Mouse (Mus musculus) thymus, postnatal 36 days (tissue): Measurements from ENCODE around the gene Tmprss12.
"Not testable (repeated sequence)": the region's sequence is repeated elsewhere in the genome, so short reads cannot be mapped to it uniquely, and the experiment has no call there.

Experiments
- DNase-seq, 2 experiments: peaks; one replicate each; pipeline ENCODE4 v3.0.0; 2022; ENCODE audit warnings: mixed read lengths in 2 of 2

Gene Tmprss12

GRCm38 (mm10) chr15:100280626-100281025 is at the start of gene Tmprss12:
Gene Tmprss12, plus strand, starts transcription at chr15:100280837.
- no peak for DNase-seq

GRCm38 (mm10) chr15:100231616-100232525 is 48.8 kb upstream of the Tmprss12 start:
- DNase-seq, result no peak

- no peak for DNase-seq
Observed at GRCm38 (mm10) chr15:100235208-100235965, 45.2 kb upstream of the Tmprss12 start.

GRCm38 (mm10) chr15:100236952-100237351 is 43.7 kb upstream of the Tmprss12 start:
- no peak for DNase-seq

- no peak for DNase-seq
Observed at GRCm38 (mm10) chr15:100241780-100242179, 38.9 kb upstream of the Tmprss12 start.

- DNase-seq, result no peak
Observed at GRCm38 (mm10) chr15:100245951-100246350, 34.7 kb upstream of the Tmprss12 start.

- DNase-seq, result no peak
Observed at GRCm38 (mm10) chr15:100247296-100247695, 33.3 kb upstream of the Tmprss12 start.

- DNase-seq, result no peak
Observed at GRCm38 (mm10) chr15:100248665-100249433, 31.8 kb upstream of the Tmprss12 start.

- no peak for DNase-seq
Observed at GRCm38 (mm10) chr15:100251153-100251780, 29.4 kb upstream of the Tmprss12 start.

GRCm38 (mm10) chr15:100256386-100256785 is 24.3 kb upstream of the Tmprss12 start:
- DNase-seq, result no peak

- DNase-seq, result no peak
Observed at GRCm38 (mm10) chr15:100257305-100257704, 23.3 kb upstream of the Tmprss12 start.

- DNase-seq, result no peak
Observed at GRCm38 (mm10) chr15:100258646-100259425, 21.8 kb upstream of the Tmprss12 start.

- DNase-seq, result not testable (repeated sequence)
Observed at GRCm38 (mm10) chr15:100260351-100260750, 20.3 kb upstream of the Tmprss12 start.

GRCm38 (mm10) chr15:100263246-100263905 is 17.3 kb upstream of the Tmprss12 start:
- DNase-seq, result no peak

- no peak for DNase-seq
Observed at GRCm38 (mm10) chr15:100265586-100266325, 14.9 kb upstream of the Tmprss12 start.

GRCm38 (mm10) chr15:100268916-100269315 is 11.7 kb upstream of the Tmprss12 start:
- no peak for DNase-seq

- no peak for DNase-seq
Observed at GRCm38 (mm10) chr15:100269776-100270175, 10.9 kb upstream of the Tmprss12 start.

GRCm38 (mm10) chr15:100270609-100271008 is 10.0 kb upstream of the Tmprss12 start:
- DNase-seq, result not testable (repeated sequence)

GRCm38 (mm10) chr15:100271411-100271810 is 9.2 kb upstream of the Tmprss12 start:
- no peak for DNase-seq

- not testable (repeated sequence) for DNase-seq
Observed at GRCm38 (mm10) chr15:100273791-100274308, 6.8 kb upstream of the Tmprss12 start.
